7 mouse cellular contexts compared by ENCODE assay signal in the genomic region with DNA sequence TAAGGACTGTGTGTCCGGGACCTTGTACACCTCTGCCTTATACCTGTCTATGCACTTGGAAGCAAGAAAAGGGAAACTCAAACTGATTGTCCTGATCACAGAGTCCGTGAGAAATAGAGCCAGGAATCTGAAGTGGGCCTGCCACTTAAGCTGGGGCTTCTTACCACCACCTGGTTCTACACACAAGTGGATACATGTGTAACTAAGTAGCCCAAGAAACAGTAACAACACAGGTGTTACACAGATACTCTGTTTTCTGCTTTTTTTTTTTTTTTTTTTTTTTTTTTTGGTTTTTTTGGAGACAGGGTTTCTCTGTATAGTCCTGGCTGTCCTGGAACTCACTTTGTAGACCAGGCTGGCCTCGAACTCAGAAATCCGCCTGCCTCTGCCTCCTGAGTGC. TPM values are rescaled to one million over a fixed set of nuclear protein-coding genes. Genes with fewer than 3 reads are reported as not detected.
DNase-seq lines count a peak whose midpoint lies in the region; ATAC-seq and TF ChIP-seq lines count a peak whose summit lies in the region.
"Not testable (repeated sequence)": the region's sequence is repeated elsewhere in the genome, so short reads cannot be mapped to it uniquely, and the experiment has no call there.

Gene Cdca8 (minus strand): TSS at position 101 of the 400 bp plus-strand sequence.

- not testable (repeated sequence) for TF ChIP-seq CTCF in bone marrow, adult 2 months (IDR thresholded peaks at IDR 0.05; ENCODE audit: control insufficient read depth, insufficient read depth, low read length); hindbrain, postnatal 0 days (IDR thresholded peaks at IDR 0.05; ENCODE audit: low read depth)

- not testable (repeated sequence) for DNase-seq in forebrain, embryonic 10.5 days (ENCODE audit: extremely low spot score, low spot score); hindbrain, postnatal 0 days (ENCODE audit: low spot score)

- not testable (repeated sequence) for H3K27ac ChIP-seq in bone marrow, adult 2 months (ENCODE audit: control insufficient read depth, insufficient read depth, low read depth, low read length, poor library complexity); forebrain, embryonic 10.5 days; heart, embryonic 14.5 days (replicated peaks in 1 of 2; ENCODE audit: control insufficient read depth in 1 of 2, insufficient read depth in 1 of 2, low read depth in 2 of 2, low read length in 2 of 2); hindbrain, postnatal 0 days; limb, embryonic 12.5 days; macrophage; neural tube, embryonic 12.5 days

- H3K9ac ChIP-seq in heart, embryonic 14.5 days (ENCODE audit: low read length); hindbrain, postnatal 0 days (replicated peaks; ENCODE audit: low read length); limb, embryonic 12.5 days (replicated peaks); neural tube, embryonic 12.5 days: not testable (repeated sequence)

- not testable (repeated sequence) for H3K4me2 ChIP-seq in heart, embryonic 14.5 days (ENCODE audit: low read length); hindbrain, postnatal 0 days (ENCODE audit: low read depth, low read length); limb, embryonic 12.5 days; neural tube, embryonic 12.5 days (replicated peaks)

- peaks cover 56% of the 10 kb centered on the region for H3K36me3 ChIP-seq in forebrain, embryonic 10.5 days (replicated peaks)
- H3K36me3 ChIP-seq in heart, embryonic 14.5 days (ENCODE audit: control insufficient read depth, insufficient read depth, low read length) = peaks cover 52% of the 10 kb centered on the region
- H3K36me3 ChIP-seq in hindbrain, postnatal 0 days (ENCODE audit: insufficient read depth, low read length) = peaks cover 19% of the 10 kb centered on the region
- H3K36me3 ChIP-seq in limb, embryonic 12.5 days = peaks cover 41% of the 10 kb centered on the region
- H3K36me3 ChIP-seq in macrophage (ENCODE audit: inconsistent target) = peaks cover 25% of the 10 kb centered on the region; the same call in 1 of the 2 replicates
- H3K36me3 ChIP-seq in neural tube, embryonic 12.5 days = peaks cover 28% of the 10 kb centered on the region; the same call in 1 of the 2 replicates

- WGBS in bone marrow, adult 2 months = 90% methylated on average over 4 of the region's 4 CpGs
- 98% methylated on average over 4 of the region's 4 CpGs for WGBS in forebrain, embryonic 10.5 days
- WGBS in heart, embryonic 14.5 days = 93% methylated on average over 4 of the region's 4 CpGs
- WGBS in hindbrain, postnatal 0 days = 88% methylated on average over 4 of the region's 4 CpGs
- 93% methylated on average over 4 of the region's 4 CpGs for WGBS in limb, embryonic 12.5 days
- 91% methylated on average over 2 of the region's 4 CpGs for WGBS in macrophage (ENCODE audit: missing documents)
- WGBS in neural tube, embryonic 12.5 days = 96% methylated on average over 4 of the region's 4 CpGs

- not testable (repeated sequence) for TF ChIP-seq POLR2A in bone marrow, adult 2 months (IDR thresholded peaks at IDR 0.05; ENCODE audit: borderline replicate concordance, control insufficient read depth, low read depth, low read length)

- not testable (repeated sequence) for H3K4me1 ChIP-seq in bone marrow, adult 2 months (ENCODE audit: control insufficient read depth, insufficient read depth, low read length)
- H3K4me1 ChIP-seq in forebrain, embryonic 10.5 days = peaks cover 29% of the 10 kb centered on the region
- peaks cover 4 to 18% of the 10 kb centered on the region in 2 experiments for H3K4me1 ChIP-seq in heart, embryonic 14.5 days (ENCODE audit: control insufficient read depth in 2 of 2, insufficient read depth in 2 of 2, low read length in 2 of 2)
- H3K4me1 ChIP-seq in hindbrain, postnatal 0 days (ENCODE audit: insufficient read depth, low read length) = peaks cover 12% of the 10 kb centered on the region; the same call in 1 of the 2 replicates
- peaks cover 20% of the 10 kb centered on the region for H3K4me1 ChIP-seq in limb, embryonic 12.5 days (replicated peaks)
- peaks cover 18% of the 10 kb centered on the region for H3K4me1 ChIP-seq in neural tube, embryonic 12.5 days

- not testable (repeated sequence) for H3K9me3 ChIP-seq in forebrain, embryonic 10.5 days; heart, embryonic 14.5 days (ENCODE audit: control insufficient read depth, low read length); hindbrain, postnatal 0 days (ENCODE audit: low read length); limb, embryonic 12.5 days; neural tube, embryonic 12.5 days

- ATAC-seq in heart, embryonic 14.5 days (ENCODE audit: insufficient number of reproducible peaks, insufficient read depth, low FRiP score, low read depth); hindbrain, postnatal 0 days; limb, embryonic 12.5 days (ENCODE audit: insufficient number of reproducible peaks, insufficient read depth, low FRiP score, low TSS enrichment, low read depth); neural tube, embryonic 12.5 days (ENCODE audit: low FRiP score, low read depth): not testable (repeated sequence)

- not testable (repeated sequence) for H3K4me3 ChIP-seq in bone marrow, adult 2 months (replicated peaks; ENCODE audit: control insufficient read depth, low read depth, low read length); forebrain, embryonic 10.5 days; heart, embryonic 14.5 days (ENCODE audit: control insufficient read depth in 1 of 2, insufficient read depth in 1 of 2, low read depth in 1 of 2, low read length in 2 of 2); hindbrain, postnatal 0 days (ENCODE audit: low read length); macrophage (ENCODE audit: inconsistent target); neural tube, embryonic 12.5 days
- peak within 1 kb of the TSS; percentile 84 for H3K4me3 ChIP-seq in limb, embryonic 12.5 days (replicated peaks)

- not testable (repeated sequence) for H3K27me3 ChIP-seq in forebrain, embryonic 10.5 days (ENCODE audit: poor library complexity, severe bottlenecking); heart, embryonic 14.5 days (ENCODE audit: control insufficient read depth, insufficient read depth, low read length); hindbrain, postnatal 0 days (ENCODE audit: insufficient read depth, low read length); limb, embryonic 12.5 days; neural tube, embryonic 12.5 days (replicated peaks)

- peaks cover 37% of the 10 kb centered on the region for H3K79me2 ChIP-seq in macrophage (ENCODE audit: inconsistent target)

RNA-seq across cellular contexts. Expression of gene Cdca8, which starts in this region (rescaled TPM):
- polyA plus RNA-seq in bone marrow, adult 2 months (2011; ENCODE audit: insufficient read depth, insufficient read length, low replicate concordance, missing spikeins) = 65.8 and 99.2 TPM in 2 replicates
- polyA plus RNA-seq in forebrain, embryonic 10.5 days (2016; fragmentation: Nextera tagmentation; extraction: Ambion mirVana) = 293 and 297 TPM in 2 replicates
- polyA plus RNA-seq in heart, embryonic 14.5 days (2014; fragmentation: Nextera tagmentation; extraction: Ambion mirVana) = 95.1 and 98.7 TPM in 2 replicates
- 10.8 and 17.1 TPM in 2 replicates for total RNA-seq in hindbrain, postnatal 0 days (2014; rRNA removed)
- 28.9 and 35.1 TPM in 2 replicates for polyA plus RNA-seq in hindbrain, postnatal 0 days (2015; fragmentation: Nextera tagmentation; extraction: Ambion mirVana)
- polyA plus RNA-seq in limb, embryonic 12.5 days (2016; fragmentation: Nextera tagmentation; extraction: Ambion mirVana) = 176 and 180 TPM in 2 replicates
- 10 to 100 TPM in 5 of 26 experiments, 1 to 10 TPM in 21; 1.2 to 23.0 (median 7.3) TPM for total RNA-seq in macrophage (2018; cell fraction: chromatin; rRNA removed)
- total RNA-seq in macrophage (2018; cell fraction: cytosol; rRNA removed) = 10 to 100 TPM in 2 of 26 experiments, 1 to 10 TPM in 24; 3.9 to 10.4 (median 6.0) TPM
- total RNA-seq in macrophage (2018; cell fraction: nucleus; rRNA removed) = 10 to 100 TPM in 1 of 26 experiments, 1 to 10 TPM in 25; 1.7 to 21.1 (median 3.5) TPM
- polyA plus RNA-seq in macrophage (2018) = 4.8 to 19.0 TPM (median 15.7 TPM) in 3 replicates
- 121 TPM in 2 replicates for polyA plus RNA-seq in neural tube, embryonic 12.5 days (2016; fragmentation: Nextera tagmentation; extraction: Ambion mirVana)
